Comparison of ENCODE assay signal across 10 mouse cellular contexts in the genomic region with DNA sequence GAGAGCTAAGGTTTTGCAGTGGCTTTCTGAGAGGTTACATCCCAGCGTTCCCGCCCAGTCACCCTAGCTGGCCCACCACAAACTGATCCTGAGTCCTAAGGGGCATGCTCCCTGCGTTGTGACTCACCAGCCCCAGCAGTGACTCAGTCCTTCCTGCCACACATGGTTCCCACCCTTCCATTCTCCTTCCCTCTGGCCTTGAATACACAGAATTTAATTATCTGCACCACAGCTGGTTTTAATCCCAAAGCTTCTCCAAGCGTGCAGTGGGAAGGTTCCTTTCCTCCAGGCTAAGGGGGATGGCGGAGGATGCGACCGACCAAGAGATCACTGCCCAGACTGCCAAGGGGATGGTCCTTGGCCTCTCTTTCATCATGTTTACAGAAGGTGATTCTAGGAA. TPM values are rescaled to one million over a fixed set of nuclear protein-coding genes. Genes with fewer than 3 reads are reported as not detected.
DNase-seq lines count a peak whose midpoint lies in the region; ATAC-seq and TF ChIP-seq lines count a peak whose summit lies in the region.
"Had no signal": no experiment of that assay in that cellular context is flagged by ENCODE, and none has a peak within 500 bp of the region (broad histone marks: within the 10 kb centered on the region; RNA-seq: fewer than 3 reads in every experiment).

No protein-coding gene starts in this region.

- no peak for TF ChIP-seq POLR2A in brain, embryonic 14.5 days (IDR thresholded peaks at IDR 0.05; ENCODE audit: borderline replicate concordance, extremely low read depth, insufficient read depth, insufficient read length, poor library complexity, severe bottlenecking)

- peak overlapping the region; percentile 62 for H3K27ac ChIP-seq in forebrain, embryonic 10.5 days
- no peak overlapping the region for H3K27ac ChIP-seq in forebrain, embryonic 13.5 days
- no peak overlapping the region for H3K27ac ChIP-seq in heart, embryonic 12.5 days (ENCODE audit: poor library complexity, severe bottlenecking)
- H3K27ac ChIP-seq: liver, embryonic 12.5 days had no signal

- WGBS in forebrain, embryonic 10.5 days, result 50% methylated on average over 7 of the region's 7 CpGs
- WGBS in forebrain, embryonic 13.5 days, result 65% methylated on average over 7 of the region's 7 CpGs
- 55% methylated on average over 7 of the region's 7 CpGs for WGBS in heart, embryonic 12.5 days

- no peak overlapping the region for H3K9ac ChIP-seq in forebrain, embryonic 13.5 days
- H3K9ac ChIP-seq in heart, embryonic 12.5 days, result no peak overlapping the region
- H3K9ac ChIP-seq: liver, embryonic 12.5 days had no signal

- peak; percentile 23 for DNase-seq in forebrain, embryonic 10.5 days (ENCODE audit: extremely low spot score, low spot score)
- DNase-seq in 3134 (ENCODE audit: extremely low read depth, insufficient read length, low spot score), result peak; percentile 85
- peak; percentile 9 for DNase-seq in brain, embryonic 14.5 days (ENCODE audit: low read depth)
- no peak for DNase-seq in layer of hippocampus, postnatal 25 days (ENCODE audit: extremely low spot score in 1 of 2, low spot score in 1 of 2)
- DNase-seq in right cerebral cortex, postnatal 25 days, result no peak
- DNase-seq in layer of hippocampus, adult 18-20 months (ENCODE audit: low spot score in 2 of 2), result no peak

- no peak overlapping the region for H3K4me3 ChIP-seq in forebrain, embryonic 10.5 days
- no peak overlapping the region for H3K4me3 ChIP-seq in forebrain, embryonic 13.5 days
- H3K4me3 ChIP-seq in heart, embryonic 12.5 days, result no peak overlapping the region
- H3K4me3 ChIP-seq: erythroblast, embryonic 14.5 days; liver, embryonic 12.5 days had no signal

- peaks cover 23% of the 10 kb centered on the region for H3K4me1 ChIP-seq in forebrain, embryonic 10.5 days
- peaks cover 7% of the 10 kb centered on the region for H3K4me1 ChIP-seq in forebrain, embryonic 13.5 days
- H3K4me1 ChIP-seq in heart, embryonic 12.5 days (replicated peaks), result peaks cover 7% of the 10 kb centered on the region

- TF ChIP-seq CTCF in brain, embryonic 14.5 days (IDR thresholded peaks at IDR 0.05; ENCODE audit: borderline replicate concordance, extremely low read depth, insufficient read depth, insufficient read length), result no peak

- H3K9me3 ChIP-seq in forebrain, embryonic 10.5 days, result 0 out of 2 replicates have a peak, but pooled peaks cover 4% of the 10 kb centered on the region
- peaks cover 3% of the 10 kb centered on the region; the same call in 1 of the 2 replicates for H3K9me3 ChIP-seq in forebrain, embryonic 13.5 days (replicated peaks)
- H3K9me3 ChIP-seq in heart, embryonic 12.5 days (replicated peaks), result peaks cover 4% of the 10 kb centered on the region; the same call in 1 of the 2 replicates
- H3K9me3 ChIP-seq: liver, embryonic 12.5 days had no signal

- ATAC-seq in forebrain, embryonic 13.5 days, result no peak
- 0 out of 2 replicates have a peak, but pooled peaks have one; percentile 41 for ATAC-seq in heart, embryonic 12.5 days (ENCODE audit: insufficient number of reproducible peaks, low FRiP score)
- ATAC-seq: liver, embryonic 12.5 days had no signal

- no peaks in the 10 kb centered on the region for H3K27me3 ChIP-seq in forebrain, embryonic 10.5 days (ENCODE audit: poor library complexity, severe bottlenecking)
- H3K27me3 ChIP-seq in forebrain, embryonic 13.5 days, result no peaks in the 10 kb centered on the region
- peaks cover 4% of the 10 kb centered on the region; the same call in 1 of the 2 replicates for H3K27me3 ChIP-seq in heart, embryonic 12.5 days (replicated peaks)
- H3K27me3 ChIP-seq: liver, embryonic 12.5 days had no signal

- no peaks in the 10 kb centered on the region for H3K36me3 ChIP-seq in forebrain, embryonic 10.5 days (replicated peaks)
- H3K36me3 ChIP-seq in forebrain, embryonic 13.5 days (ENCODE audit: poor library complexity, severe bottlenecking), result no peaks in the 10 kb centered on the region
- H3K36me3 ChIP-seq in heart, embryonic 12.5 days, result no peaks in the 10 kb centered on the region

- no peak overlapping the region for H3K4me2 ChIP-seq in forebrain, embryonic 13.5 days
- no peak overlapping the region for H3K4me2 ChIP-seq in heart, embryonic 12.5 days
- H3K4me2 ChIP-seq: liver, embryonic 12.5 days had no signal

RNA-seq across cellular contexts. Expression of a gene that starts 26.1 kb away (rescaled TPM):
- polyA plus RNA-seq in forebrain, embryonic 10.5 days (2016; fragmentation: Nextera tagmentation; extraction: Ambion mirVana), result 0.10 and 0.27 TPM in 2 replicates
- polyA plus RNA-seq in forebrain, embryonic 13.5 days (2015; fragmentation: Nextera tagmentation; extraction: Ambion mirVana), result 0.12 and 0.16 TPM in 2 replicates
- 0.34 and 0.44 TPM in 2 replicates for polyA plus RNA-seq in brain, embryonic 14.5 days (2012; rRNA removed)
- 0.19 and 0.32 TPM in 2 replicates for polyA plus RNA-seq in heart, embryonic 12.5 days (2016; fragmentation: Nextera tagmentation; extraction: Ambion mirVana)
- 1 to 10 TPM; 1.2 to 1.3 TPM for total RNA-seq in layer of hippocampus, postnatal 25 days (2021)
- total RNA-seq in layer of hippocampus, adult 18-20 months (2021), result 1 to 10 TPM; 2.0 to 2.3 TPM

RNA-seq across cellular contexts. Expression of a gene that starts 49.0 kb away (rescaled TPM):
- polyA plus RNA-seq in forebrain, embryonic 10.5 days (2016; fragmentation: Nextera tagmentation; extraction: Ambion mirVana), result 234 and 235 TPM in 2 replicates
- polyA plus RNA-seq in forebrain, embryonic 13.5 days (2015; fragmentation: Nextera tagmentation; extraction: Ambion mirVana), result 140 and 148 TPM in 2 replicates
- 71.3 and 95.6 TPM in 2 replicates for polyA plus RNA-seq in brain, embryonic 14.5 days (2012; rRNA removed)
- polyA plus RNA-seq in heart, embryonic 12.5 days (2016; fragmentation: Nextera tagmentation; extraction: Ambion mirVana), result 203 and 206 TPM in 2 replicates
- 10 to 100 TPM; 54.8 to 57.2 TPM for total RNA-seq in layer of hippocampus, postnatal 25 days (2021)
- total RNA-seq in layer of hippocampus, adult 18-20 months (2021), result 10 to 100 TPM; 45.9 to 46.2 TPM

Comparison
In these comparisons a context has a peak if more than half of its experiments do, and no peak if none do; other contexts are left out.
1. DNase-seq: peak in forebrain, embryonic 10.5 days (single experiment), 3134 (single experiment) and brain, embryonic 14.5 days (single experiment); none in layer of hippocampus, postnatal 25 days (0 of 2), right cerebral cortex, postnatal 25 days (single experiment) and layer of hippocampus, adult 18-20 months (0 of 2).